Mouse (Mus musculus): Measurements from ENCODE around the gene Shank2.

DNA sequence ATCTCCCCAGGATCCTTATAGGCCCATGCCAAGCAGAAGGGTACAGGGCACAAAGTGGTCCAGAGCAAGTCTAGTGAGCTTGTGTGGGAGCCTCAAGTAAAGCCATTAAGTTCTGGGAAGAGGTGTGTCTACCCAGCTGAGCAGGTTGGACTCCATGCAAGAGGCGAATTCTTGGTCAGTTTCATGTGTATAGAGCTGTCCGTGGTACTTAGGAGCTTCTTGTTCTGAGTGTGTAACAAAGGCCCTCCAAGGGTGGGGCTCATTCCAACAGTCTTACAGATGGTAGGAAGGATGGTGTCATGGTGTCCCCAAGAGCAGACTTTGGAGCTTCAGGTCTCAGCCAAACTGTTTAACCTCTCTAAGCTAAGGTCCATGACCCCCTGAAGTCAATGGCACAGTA is 158.3 kb downstream of the Shank2 start:
- TF ChIP-seq ZC3H11A (IDR thresholded peaks at IDR 0.05; ENCODE audit: borderline replicate concordance, low read depth, low read length) (no peak), HCFC1 (IDR thresholded peaks at IDR 0.05; ENCODE audit: borderline replicate concordance, insufficient read depth, low read length) (no peak)
